Mouse (Mus musculus) WW6 (cell line): ENCODE results near the gene Scaf1.

ENCODE experiments used
- DNase-seq: peaks from one replicate; pipeline ENCODE4 v3.0.0-alpha.2; 2013; ENCODE audit warnings: low read depth, low spot score

The Scaf1 gene

GRCm38 (mm10) chr7:45015344-45015956 lies 713 bp downstream of the Scaf1 start:
- DNase-seq = no peak

DNA sequence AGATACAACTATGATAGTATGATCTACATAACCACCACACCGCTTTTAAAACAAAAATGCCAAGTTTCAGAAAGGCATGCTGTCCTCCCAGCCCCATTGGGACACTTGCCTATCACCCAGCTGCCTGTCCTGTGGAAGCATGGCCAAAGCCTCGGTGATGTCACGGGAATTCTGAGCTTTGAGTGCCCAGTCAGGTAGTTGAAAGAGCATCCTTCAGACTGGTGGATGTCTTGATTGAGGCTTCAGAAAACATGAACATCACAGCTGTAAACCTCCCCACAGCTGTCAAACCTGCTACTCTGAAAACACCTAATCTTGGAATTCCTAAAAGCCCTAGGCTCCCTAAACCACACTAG lies 2.1 kb downstream of the Scaf1 start:
- DNase-seq = no peak

DNA sequence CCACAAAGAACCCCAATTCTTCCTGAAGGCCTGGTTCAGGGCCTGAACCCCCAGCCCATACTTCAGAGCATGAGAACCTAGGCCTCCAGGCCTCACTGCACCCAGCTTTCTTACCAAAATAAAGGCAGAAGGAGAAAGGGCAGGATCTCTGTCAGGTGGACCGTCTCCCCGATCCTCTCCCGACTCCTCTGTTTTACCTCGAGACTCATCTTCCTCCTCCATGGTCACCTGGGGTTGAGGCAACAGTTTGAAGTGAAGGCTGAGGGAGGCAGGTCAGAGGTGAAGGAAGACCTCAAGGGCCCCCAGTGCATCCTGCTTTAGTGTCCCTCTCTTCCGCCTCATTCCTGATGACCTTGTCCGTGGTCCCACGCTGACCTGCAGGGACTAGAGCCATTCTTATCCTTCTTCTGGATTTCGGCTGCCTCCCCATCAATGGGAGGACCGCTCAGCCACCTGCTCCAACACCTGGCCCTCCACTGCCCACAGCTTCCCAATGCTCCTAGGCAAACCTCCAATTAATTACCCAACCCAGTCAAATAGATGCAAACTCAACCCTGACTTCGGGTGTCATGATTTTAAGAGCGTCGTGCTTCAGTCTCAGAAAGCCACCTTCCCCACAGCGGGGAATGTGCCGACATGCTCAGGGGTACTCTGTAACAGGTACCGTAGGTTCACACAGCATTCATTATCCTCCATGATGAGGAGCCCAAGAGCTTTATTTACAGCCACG lies 2.6 kb downstream of the Scaf1 start:
- DNase-seq = no peak

DNA sequence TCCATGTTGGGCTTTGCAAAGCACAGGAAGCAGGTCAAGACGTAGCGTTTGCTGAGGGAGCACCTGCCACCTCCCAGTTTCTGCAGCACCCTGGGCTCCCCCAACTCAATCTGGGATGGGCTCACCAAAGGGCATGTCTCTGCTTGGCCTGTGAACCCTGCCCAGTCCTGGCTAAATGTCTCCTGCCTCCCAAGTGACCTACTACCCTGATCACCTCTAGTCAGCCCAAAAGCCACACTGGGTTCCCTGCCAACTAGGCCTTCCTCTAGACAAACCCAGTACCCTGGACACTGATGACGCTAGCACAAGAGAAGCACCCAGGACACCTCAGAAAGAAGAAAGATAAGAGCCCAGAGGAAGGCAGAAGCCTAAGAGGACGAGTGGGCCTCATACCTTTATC lies 3.3 kb downstream of the Scaf1 start:
- no peak for DNase-seq

GRCm38 (mm10) chr7:45012011-45012410 lies 4.2 kb downstream of the Scaf1 start:
- DNase-seq = no peak

DNA sequence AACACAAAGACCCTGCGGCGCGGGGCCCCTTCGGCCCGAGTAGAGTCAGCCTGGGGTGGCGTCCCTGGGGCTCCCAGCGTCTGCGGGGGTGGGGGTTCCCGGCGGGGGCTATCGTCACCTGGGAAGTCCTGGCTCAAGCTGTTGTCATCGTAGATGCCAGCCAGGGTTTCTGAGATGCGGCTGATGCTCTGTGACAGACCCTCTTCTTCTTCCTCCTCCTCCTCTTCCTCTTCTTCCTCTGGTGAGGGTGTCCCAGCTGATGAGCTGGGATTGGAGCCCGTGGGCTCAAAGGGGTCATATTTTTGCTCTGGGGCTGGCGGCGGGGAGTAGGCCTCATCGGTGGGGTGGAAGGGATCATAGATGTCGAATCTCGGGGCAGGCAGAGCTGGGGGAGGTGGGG lies 7.8 kb downstream of the Scaf1 start:
- no peak for DNase-seq

GRCm38 (mm10) chr7:45007846-45008245 lies 8.3 kb downstream of the Scaf1 start:
- no peak for DNase-seq

DNA sequence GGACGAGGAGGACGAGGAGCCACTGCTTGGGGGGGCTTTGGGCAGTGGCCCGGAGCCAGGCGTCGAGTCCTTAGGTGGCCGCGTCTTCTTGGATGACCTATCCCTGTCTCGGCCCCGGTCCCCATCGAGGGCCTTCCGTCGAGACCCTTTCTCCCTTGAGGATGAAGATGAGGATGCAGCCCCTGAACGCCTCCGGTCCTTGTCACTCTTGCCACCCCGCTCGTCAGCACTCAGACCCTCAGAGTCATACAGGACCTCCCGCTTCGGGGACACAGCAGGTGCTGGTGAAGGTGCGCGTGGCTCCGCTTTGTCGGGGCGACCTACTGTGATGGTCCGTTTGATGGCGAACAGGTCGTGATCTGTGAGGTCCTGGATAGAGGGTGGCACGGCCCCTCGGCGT lies 9.0 kb downstream of the Scaf1 start:
- no peak for DNase-seq

GRCm38 (mm10) chr7:45006503-45006902 lies 9.7 kb downstream of the Scaf1 start:
- DNase-seq = no peak

DNA sequence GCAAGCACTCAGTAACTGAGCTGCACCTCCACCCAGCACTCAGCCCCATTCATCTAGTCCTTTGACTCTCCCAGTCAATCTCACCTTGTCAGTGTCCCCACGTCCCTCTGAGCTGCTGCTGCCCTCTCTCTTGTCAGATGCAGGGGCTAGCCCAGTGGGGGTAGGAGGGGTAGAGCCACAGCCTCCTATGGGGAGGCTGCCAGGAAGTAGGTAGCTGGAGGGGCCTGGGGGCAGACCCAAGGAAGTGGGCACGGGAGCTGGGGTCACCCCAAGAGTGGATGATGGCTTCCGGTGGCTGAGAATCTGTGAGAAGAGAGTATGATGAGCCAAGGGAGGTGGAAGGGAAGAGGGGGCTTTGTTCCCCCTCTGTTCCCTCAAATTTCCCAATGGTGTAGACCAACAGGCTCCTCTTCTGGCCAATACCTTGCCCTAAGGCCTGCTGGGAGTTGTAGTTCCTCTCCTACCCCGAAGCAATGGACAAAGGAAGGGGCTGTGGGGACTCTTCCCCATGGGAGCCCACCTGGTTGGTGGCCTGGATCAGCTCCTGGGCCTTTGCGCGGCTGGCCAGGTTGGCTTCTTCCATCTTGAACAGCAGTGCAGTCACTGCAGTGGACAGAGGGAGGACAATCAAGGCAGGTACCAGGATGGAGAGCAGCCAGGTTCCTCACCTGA lies 10.7 kb downstream of the Scaf1 start:
- no peak for DNase-seq

GRCm38 (mm10) chr7:45004546-45004945 lies 11.6 kb downstream of the Scaf1 start:
- no peak for DNase-seq

- DNase-seq = no peak
These were observed 13.7 kb downstream of the Scaf1 start for GRCm38 (mm10) chr7:45002440-45002839.

DNA sequence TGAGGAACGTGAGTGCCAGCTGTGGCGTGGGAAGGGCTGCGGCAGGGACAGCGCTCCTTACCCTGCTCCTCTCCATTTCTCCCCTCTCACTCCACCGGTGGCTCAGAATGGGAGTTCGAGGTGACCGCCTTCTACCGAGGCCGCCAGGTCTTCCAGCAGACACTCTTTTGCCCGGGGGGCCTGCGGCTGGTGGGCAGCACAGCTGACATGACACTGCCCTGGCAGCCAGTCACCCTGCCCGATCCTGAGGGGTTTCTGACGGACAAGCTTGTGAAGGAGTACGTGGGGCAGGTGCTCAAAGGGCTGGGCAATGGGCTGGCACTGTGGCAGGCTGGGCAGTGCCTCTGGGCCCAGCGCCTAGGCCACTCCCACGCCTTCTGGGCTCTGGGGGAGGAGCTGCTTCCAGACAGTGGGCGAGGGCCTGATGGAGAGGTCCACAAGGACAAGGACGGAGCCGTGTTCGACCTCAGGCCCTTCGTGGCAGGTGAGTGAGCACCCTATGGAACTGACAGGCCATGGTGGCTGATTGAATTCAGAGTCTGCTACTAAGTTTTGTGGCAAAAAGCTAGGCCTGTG lies 15.5 kb downstream of the Scaf1 start:
- DNase-seq = no peak

- no peak for DNase-seq
These were observed 16.4 kb downstream of the Scaf1 start for GRCm38 (mm10) chr7:44999753-45000152.

- DNase-seq = no peak
These were observed 17.6 kb downstream of the Scaf1 start, which contains the start of gene Bcl2l12 for GRCm38 (mm10) chr7:44998501-44998955. Bcl2l12 (minus strand) TSS chr7:44998712.

- DNase-seq = no peak
These were observed 18.2 kb downstream of the Scaf1 start for GRCm38 (mm10) chr7:44997940-44998428.

GRCm38 (mm10) chr7:44997231-44997939 lies 18.8 kb downstream of the Scaf1 start, which contains the start of gene Irf3:
Irf3 (plus strand) TSS chr7:44997648.
- DNase-seq = peak; percentile 87

GRCm38 (mm10) chr7:44996672-44997071 lies 19.5 kb downstream of the Scaf1 start:
- DNase-seq = no peak

- DNase-seq = no peak
These were observed 29.1 kb downstream of the Scaf1 start for GRCm38 (mm10) chr7:44986879-44987718.

DNA sequence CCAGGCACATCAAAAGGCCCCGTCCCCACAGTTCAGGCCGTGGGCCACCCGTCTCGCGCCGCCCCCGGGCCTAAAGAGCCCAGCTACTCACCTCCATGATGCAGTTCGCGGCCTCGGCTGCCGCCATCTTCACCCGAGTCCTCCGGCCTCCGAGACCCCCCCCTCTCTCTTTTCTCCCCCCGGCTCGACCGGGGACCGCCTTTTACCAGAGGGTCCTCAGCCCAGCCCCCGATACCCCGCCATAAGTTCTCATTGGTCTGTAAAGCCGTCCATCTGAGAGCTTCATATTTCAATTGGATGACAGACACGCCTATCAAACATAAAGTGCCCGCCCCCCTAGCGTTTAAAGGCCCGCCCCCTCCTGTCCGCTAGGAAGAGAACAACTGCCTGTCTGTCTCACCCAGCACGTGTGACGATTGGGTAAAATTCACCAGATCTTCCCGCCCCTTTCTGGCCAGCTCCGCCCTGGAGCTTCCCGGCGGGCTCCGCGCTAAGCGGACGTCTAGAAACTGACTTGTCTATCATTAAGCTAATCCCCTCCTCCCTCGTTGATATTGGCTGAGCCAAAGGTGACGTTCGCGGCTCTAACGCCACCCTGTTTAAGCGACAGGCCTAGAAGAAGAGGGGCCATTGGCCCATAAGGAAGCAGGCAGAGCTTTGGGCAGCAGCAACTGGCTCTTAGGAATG lies 29.8 kb downstream of the Scaf1 start, which contains the start of gene Prmt1:
Gene Prmt1, minus strand, starts transcription at position 377 of the 687 bp plus-strand sequence.
- peak; percentile 98 for DNase-seq
